Mouse (Mus musculus) cerebellum, adult 18-20 months (tissue): ENCODE measurements around the gene Iqgap2.

Source experiments
- DNase-seq, 2 experiments: peaks; one replicate each; pipeline ENCODE4 v3.0.0; 2021

Iqgap2 gene

DNA sequence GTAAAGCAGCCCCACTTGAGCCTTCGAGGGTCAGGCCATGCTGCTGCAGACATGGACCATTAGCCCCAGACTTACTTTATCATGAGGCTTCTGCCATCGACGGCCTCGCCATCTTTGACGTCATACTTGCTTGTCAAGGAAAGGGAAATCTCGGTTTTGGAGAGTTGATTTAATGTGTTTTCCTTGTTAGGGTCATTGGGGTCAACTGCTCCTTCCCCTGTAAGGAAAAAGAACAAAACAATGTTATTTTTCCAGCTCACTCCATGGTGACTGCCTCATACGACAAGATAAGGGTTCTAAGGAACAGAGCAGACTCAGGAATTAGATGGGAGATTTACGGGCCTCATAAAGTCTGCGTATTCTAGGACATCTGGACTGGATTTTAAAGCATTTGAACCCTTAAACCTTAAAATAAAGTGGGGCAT lies 245.0 kb downstream of the Iqgap2 start:
- DNase-seq = no peak

DNA sequence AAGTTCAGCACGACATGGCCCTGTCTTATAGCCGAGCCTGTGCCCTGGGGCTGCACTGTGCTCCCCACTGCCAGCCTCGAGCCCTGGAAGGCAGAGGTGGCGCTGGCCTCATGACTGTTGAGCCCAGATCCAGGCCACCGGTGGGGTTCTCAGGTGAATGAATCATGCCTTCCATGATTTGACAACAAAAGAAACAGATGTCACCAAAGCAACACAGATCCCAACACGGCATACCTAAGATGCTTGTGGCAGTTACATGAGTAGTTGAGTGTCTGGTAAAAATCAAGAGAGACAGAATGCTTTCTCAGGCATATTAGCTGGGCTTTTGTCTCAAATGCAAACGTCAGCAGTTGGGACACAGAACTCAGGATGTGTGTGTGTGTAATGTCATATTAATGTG lies 248.0 kb downstream of the Iqgap2 start:
- DNase-seq = no peak

DNA sequence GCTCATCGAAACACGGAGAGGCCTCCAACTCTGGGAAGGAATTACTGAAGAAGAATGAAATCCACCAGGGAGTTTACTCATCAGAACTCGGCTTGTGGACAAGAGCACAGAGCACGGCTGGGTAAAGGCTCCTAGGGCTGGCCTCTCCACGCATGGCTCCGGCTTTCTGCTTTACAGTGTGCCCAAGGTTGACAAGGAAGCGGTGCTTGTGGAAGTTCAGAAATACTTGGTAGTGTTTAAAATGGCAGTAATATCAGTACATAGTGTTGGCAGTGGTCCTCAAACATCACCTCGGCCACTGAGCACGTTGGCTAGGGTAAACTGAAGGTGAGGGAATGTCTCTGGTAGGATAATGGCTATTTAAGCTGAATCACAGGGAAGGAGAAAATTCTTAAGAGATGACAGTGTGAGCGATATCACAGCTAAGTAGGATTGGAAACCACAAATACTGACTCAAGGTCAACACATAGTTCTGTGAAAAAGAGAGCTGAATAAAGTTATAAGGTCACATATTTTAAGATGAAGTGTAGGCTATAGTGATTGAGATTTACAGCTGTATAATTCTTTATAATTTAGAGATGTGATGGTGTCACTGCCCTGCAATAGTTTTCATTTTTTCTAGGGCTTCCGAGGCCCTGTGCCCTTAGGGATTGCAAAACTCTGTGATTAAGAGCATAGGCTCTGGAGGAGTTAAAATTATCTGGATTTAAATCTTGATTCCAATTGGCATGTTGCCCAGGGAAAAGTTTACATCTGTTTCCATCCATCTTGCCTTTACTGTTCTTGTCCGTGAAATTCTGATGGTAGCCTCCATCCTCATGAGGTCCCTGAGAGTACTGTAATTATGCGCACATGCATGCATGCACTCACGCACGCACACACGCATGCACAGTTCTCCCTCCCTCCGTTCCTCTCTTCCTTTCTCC lies 250.4 kb downstream of the Iqgap2 start:
- no peak for DNase-seq

DNA sequence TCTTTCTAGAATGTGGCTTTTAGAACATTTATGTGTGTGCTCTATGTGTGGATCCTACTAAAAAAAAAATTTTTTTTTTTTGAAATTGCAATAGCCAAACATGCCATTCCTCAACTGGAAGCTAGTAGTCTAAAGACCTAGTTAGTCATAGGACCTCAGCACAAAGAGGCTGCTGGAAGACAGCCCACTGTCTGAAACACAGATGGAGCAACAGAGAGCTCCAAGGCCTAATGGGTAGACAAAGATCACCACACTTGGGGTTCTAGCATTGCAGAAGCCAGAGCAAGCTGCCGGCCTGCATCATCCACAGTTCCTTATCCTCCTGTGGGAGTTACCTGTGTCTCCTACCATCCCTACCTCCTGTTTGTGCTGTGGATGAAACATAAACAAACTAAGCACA lies 251.3 kb downstream of the Iqgap2 start:
- no peak for DNase-seq

DNA sequence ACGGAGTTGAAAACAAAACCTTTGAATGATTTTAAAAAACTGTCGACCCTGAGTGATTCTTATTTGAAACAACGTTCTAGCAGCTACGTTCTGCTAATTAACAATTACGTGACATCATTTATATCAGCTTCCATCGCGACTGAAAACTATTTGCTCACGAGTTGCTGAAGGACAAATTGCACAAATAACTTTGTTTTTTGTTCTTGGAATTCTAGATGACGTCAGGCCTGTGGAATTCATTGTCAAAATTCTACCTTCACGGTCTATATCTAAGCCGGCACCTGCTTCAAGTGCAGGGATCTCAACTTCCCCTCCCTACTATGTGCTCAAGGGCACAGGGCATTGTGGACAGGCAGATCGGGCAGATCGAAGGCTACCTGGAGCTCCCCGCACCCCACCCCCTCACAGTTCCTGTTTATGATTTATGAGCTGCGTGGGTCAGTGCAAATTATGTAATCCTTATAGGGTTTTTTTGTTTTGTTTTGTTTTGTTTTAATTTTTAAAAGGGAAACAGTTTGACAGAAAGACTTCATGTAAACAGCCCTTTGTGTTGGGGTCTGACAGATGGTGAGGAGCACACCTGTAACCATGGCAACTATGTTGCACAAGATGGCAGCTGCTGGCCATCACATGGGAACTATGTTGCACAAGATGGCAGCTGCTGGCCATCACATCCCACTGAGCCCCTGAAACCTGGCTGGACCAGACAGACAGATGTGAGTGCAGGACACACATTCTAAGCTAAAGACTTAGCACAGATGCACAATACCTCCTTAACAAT lies 252.2 kb downstream of the Iqgap2 start:
- no peak for DNase-seq

DNA sequence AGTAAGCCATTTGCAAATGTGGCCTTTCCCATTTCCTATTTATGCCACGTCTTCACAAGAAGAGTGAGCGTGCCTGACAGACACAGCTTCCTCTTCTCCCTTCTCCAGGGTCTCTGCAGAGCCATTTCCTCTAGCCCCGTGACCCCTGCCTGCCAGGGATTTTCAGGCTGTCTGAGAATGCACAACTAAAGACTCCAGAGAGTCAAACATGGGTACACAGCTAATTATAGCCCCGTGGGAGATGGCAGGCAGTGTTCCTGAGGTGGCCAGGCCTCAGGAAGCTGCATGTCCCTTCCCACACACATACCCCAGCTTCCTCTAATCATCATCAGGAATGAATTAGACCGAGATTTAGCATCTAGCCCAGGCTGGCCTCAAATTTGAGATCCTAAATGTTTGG lies 252.8 kb downstream of the Iqgap2 start:
- DNase-seq = no peak

DNA sequence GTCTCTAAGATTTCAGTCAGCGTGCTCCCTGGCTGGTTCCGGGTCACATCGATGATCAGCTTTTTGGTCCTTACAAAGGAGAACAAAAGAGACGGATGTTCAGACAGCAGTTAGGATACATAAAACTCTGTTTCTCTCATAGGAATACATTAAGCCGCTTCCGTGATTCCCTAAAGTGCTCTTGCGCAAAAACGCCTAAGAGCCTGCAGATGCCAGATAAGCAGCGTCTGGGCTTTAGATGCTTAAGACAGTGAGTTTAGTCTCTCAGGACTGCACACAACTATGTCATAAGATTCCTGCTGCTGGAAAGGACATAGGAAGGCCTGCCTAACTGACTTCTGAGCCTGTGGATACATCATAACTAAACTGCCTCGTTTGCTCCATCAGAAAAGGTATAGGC lies 254.0 kb downstream of the Iqgap2 start:
- DNase-seq = no peak

DNA sequence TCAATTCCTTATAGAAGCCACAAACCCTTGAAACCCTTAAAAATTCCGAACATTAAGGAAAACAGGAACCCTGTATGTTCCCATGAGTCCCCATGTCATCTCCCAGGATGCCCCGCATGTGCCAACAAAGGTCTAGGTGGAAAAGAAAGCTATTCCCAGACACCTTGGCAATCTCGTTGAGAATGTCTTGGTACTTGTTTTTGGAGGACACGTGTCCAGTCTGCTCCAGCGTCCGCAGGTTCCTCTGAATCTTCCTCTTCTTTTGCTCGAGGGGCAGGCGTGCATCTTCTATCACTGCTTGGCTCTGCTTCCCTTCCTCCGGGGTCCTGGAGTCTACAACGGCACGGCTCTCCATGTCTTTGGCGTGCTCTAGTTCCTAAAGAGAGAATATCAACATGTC lies 256.4 kb downstream of the Iqgap2 start:
- no peak for DNase-seq

DNA sequence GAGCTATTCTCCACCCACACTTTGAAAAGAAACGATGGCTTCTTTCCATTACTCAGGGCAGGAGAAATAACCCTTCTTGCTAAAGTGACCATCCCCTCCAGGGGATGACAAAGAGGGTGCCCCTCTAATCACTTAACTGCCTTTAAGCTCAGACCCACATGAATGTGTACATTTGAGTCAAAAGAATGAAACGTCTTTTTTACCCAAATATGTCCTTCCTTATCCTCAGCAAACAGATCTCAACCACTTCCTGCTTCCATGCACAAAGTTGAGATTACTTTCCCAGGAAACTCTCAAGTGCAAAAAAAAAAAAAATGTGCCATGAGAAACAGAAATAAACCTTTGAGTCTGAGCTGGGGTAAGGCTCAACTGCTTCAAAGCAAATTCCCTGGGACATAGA lies 257.3 kb downstream of the Iqgap2 start:
- no peak for DNase-seq

DNA sequence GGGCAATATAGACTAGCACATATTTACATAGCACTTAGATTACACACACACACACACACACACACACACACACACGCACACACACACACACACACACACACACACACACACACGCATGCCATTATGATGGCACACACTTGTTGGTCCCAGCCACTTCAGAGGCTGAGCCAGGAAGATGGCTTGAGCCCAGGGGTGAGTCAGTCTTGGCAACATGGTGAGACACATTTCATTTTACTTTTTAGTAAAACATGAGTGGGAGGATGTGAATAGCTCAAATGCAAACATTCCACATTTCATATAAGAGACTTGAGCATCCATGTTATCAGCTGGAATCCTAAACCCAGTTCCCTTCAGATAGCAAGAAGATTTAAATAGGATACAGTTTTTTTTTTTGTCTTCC lies 258.3 kb downstream of the Iqgap2 start:
- DNase-seq = no peak

DNA sequence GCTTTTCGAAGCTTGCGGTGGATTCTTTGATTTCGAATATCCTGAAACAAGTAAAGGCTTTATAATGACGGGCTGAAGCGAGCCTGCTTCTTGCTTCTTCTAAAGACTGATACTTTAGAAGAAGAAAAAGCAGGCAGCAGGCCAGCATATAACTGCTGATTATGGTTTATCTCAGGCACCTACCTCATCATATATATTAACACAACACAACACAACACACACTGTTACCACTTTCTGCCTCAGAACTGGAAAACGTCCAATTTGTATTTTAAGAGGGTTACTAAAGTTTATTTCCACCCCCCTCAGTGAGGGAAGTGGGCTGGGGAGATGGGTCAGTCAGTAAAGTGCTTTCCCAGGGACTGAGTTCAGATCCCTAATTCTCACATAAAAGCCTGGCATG lies 259.6 kb downstream of the Iqgap2 start:
- DNase-seq = no peak

DNA sequence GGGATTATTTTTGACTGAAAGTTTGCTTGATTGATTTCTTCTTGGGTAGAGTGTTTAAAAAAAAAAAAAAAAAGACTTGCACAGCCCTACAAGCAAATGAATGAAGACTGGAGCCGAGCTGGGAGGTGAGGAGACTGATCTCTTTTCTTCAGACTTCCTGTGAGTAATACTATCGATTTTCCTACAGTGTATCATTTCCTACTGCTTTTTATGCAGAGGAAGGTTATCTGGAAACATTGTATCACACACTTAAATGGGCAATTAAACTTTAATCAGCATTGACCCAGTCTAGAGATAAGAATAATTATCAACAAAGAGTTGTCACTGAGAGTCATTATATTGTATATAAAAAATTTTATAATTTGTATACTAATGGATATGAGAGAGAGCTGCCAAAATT lies 261.0 kb downstream of the Iqgap2 start:
- DNase-seq = no peak

DNA sequence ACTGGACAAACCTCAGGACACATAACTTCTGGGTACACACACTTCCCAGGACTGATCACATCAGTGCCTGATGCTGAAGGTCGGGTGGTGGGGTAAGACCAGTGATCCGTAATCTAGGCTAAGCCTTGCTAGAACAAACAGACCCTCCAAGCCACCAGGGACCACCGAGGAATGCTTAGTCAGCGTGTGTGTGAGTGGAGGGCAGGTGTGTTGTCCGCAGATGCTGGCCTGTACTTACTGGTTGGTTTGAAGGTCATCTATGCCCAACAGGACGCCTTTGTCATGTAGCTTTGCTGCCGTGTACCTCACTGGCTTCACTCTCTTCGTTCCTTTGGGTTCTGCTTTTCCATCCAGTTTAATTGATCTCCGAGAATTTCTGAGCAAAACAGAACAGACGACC lies 262.0 kb downstream of the Iqgap2 start:
- no peak for DNase-seq

DNA sequence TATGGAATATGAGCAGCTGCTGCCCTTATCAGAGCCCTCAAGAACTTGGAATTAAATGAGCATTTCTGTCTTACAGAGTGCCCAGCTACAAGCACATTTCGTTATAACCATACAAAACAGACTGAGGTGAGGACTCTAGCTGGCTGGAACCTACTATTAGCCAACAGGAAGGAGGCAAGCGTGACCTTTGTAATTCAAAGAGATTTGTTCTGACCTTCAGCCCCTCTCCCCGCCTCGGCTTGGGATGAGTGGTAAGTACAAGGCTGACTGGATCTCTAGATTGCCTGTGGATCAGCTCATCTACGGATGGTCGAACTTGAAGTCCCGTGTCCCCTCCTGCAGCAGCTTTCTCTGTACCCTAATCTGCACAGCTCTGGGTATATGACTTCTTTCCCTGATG lies 265.0 kb downstream of the Iqgap2 start:
- DNase-seq = no peak

DNA sequence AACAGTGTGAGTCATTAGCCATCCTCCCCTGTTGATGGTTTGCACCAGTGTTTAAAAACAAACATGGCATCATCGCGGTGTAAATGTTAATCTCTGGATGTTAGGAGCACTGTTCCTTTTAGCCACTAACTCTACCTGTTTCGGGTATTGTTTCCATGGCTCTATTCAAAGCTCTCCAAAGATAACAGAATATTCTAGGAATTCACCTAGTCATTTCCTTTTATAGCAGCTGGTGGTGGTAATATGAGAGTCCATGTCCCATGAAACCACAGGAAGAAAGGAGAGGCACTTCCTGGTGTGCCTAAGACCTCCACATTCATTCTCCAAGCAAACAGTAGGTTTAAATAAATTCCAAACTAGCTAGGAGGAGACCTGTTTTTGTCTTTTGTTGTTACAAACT lies 268.7 kb downstream of the Iqgap2 start:
- no peak for DNase-seq

DNA sequence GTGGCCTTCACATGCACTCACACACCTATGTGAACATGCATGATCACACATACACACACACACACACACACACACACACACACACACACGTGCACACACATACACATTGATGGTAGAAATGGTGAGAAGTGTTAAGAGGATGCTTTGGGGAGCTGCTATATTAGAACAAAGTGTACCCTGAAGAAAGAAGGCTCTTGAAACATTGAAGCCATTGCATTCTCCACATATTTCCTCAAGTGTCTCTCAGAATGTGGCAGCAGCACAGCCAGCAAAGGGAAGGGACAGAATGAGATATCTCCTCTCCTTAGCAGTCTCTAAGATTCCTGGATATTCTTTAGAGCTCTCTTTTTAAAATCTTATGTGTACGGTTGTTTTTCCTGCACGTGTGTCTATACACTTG lies 270.2 kb downstream of the Iqgap2 start:
- DNase-seq = no peak

DNA sequence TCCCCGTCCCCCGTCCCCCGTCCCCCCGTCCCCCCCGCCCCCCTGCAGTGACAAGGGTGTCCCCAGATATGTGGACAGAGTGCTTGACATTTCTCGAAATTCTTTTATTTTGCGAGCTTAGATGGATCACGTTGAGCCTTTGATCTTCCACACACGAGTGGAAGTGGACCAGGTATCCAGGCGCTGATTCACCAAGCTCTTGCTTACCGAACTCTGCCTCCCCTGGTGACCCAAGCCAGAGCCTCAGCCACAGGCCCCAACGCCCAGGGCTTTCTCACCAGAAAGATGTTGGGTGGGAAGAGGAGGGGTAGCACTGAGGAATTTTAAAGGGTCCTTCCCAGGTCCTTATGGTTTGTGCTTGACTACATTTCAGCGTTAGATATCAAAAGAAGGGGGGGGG lies 272.9 kb downstream of the Iqgap2 start:
- no peak for DNase-seq

DNA sequence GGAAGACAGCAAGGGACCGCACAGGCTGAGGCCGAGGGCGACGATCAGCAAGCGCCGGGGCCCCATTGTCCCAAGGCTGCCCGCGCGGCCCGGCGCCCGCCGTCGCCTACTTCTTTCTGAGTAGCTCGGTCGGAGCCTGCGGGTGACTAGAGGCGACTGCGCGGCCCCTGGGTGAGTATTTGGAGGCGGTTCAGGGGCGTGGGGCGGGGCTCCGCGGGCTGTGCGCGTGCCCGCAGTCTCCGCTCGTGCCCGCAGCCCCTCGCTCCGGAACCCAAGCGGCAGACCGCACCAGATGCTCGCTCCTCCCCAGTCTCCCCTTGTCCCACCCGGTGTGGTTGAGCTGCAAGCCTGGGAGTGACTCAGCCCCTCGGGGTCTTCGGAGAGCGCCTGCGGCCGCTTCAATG lies 273.4 kb downstream of the Iqgap2 start, which contains the start of gene F2r:
TSS of gene F2r (minus strand) at position 179 of the 404 bp plus-strand sequence.
- DNase-seq = peak in 1 of 2 experiments; percentile 26

DNA sequence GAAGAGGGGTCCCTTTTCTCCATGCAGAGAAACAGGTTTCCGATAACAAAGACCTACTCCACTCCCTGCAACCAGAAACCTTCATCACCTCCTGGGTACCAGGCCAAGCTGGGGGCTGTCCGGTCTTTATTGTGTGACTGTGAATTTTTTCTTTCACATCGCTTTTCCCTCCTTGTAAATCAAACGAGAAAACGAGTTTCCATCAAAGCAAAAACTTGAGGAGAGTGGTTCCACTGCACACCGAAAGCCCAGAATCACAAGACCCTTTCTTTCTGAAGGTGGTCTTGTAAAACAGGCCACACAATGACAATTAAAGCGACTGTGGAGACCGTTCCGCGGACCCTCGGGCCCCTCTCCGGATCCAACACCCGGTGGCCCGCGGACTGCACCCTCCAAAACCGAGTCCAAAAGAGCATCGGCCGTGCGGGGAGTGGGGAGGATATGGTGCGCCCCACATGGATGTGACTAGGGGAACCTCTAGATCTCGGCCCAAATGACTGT lies 274.0 kb downstream of the Iqgap2 start:
- DNase-seq = no peak

DNA sequence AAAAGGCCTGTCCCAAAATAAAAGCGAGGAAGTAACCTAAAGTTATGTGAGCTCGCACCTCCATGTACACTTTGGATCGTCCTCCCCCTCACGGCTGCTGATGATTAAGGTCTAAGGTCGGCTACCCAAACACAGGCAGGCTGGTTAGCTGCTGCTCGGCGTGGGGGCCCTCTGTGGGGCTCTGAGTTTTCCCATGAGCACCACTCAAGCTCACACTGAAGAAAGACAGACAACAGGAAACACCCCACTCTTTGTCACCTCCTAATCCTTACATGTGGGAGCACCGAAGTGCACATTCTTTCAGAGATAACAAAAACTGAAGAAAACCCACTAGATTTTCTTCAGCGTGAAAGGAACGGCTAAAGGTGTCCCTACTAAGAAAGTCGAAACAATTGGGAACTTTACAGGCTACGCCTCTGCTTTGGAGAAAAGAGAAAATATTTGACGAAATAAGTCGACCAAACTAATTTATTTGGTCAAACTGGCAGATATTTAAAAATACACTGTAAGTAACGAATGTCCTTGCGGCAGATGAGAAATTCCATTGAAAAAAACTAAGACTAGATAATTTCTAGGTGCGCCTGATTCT lies 274.5 kb downstream of the Iqgap2 start:
- no peak for DNase-seq

DNA sequence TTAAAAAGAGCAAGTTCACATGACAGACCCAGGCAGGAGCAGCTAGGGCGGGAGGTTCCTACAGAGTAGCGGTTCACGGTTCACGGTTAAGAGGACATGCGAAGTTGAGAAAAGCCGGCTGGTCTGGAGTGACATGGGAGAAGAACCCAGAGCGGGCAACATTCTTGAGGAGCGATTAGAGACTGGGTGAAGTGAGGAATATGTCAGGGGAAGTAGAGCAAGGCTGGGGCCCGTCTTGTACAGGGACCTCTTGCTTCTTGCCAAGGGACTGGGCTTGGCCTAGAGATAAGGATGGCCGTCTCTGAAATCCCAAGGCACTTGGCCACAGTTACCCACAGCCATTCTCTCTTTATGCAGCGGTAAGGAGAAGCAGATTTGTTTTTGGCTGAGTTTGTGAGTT lies 275.2 kb downstream of the Iqgap2 start:
- no peak for DNase-seq

DNA sequence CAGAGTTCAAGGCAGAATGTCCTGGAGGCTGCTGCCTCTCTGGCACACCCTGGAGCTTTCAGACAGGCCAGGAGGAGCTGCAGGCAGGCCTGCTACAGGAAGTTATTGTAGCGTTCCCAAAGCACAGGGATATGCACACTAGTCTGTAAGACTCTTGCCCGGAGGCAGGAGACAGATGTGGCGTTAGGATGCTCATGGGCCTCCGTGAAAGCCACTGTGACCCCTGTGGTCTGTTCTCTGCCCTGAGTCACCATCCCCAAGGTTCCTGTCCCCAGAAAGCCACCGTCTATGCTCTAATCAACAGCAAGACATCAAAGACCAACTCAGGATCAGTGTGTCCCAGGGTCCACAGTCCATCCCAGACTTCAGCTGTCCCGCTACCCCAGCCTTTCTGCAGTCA lies 277.0 kb downstream of the Iqgap2 start:
- no peak for DNase-seq

DNA sequence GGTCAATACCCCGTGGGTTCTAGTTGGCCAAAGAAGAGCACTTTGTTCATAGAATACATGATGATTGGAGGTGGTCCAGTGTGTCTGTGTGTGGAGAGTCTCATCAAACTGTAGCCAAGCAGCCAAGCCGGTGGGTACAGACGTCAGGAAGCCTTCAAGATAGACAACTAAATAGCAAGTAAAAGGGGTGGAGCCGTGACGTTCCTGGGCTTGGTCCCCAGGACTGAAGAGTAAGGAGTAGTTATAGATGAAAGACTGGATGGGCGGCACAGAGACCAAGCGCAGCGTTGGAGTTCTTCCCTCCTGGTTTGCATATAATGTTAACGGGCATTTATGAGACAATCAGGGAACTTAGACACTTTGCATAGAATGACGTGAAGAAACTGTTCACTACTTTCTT lies 279.5 kb downstream of the Iqgap2 start:
- DNase-seq = no peak

DNA sequence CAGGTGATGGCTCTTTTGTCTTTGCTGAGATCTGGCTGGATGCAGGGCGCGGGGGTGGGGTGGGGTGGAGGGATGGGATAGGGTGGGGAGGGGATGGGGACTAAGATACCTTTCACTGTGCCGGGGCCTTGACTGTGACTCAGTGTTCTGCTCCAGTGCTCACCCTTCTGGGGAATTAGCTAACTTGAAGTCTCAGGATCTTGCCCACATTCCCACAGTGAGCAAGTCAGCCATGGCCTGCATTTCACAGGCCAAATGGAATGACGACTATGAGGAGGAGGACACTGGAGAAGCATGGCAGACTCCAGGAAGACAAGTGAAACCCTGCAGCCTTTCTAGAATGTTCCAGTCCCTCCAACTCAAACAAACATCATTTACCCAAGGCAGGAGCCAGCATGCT lies 280.0 kb downstream of the Iqgap2 start:
- no peak for DNase-seq
